In the genomic region with DNA sequence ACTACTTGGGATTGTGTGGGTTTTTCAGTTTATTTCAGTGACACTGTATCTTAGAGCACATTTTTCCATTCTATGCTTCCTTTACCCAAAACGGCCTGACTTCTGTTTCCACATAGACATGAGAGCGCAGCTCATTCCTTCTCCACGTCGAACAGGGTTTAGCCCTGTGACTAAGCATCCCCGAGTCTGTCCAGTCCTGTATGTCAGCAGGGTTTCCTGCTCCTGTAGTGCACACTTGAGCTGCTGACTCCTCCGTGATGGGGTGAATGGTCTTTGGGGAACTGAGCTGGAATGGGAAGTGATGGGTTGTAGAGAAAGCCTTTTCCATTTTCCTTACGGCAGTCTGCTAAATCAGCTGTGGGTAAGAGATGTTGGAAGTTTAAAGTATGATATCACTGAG, we compare ENCODE assay signal across 12 mouse cellular contexts.
A peak's percentile ranks its signal among the peaks of the same experiment; 100 is the strongest.
DNase-seq lines count a peak whose midpoint lies in the region; ATAC-seq and TF ChIP-seq lines count a peak whose summit lies in the region.
"Had no signal": no experiment of that assay in that cellular context is flagged by ENCODE, and none has a peak within 500 bp of the region (broad histone marks: within the 10 kb centered on the region; RNA-seq: fewer than 3 reads in every experiment).

No protein-coding gene starts in this region.

- intact Hi-C loops in heart, postnatal 25 days (cut with DNase I), result no loop called here

- no peak overlapping the region for H3K4me2 ChIP-seq in heart, embryonic 11.5 days
- no peak overlapping the region for H3K4me2 ChIP-seq in hindbrain, embryonic 15.5 days

- no peak overlapping the region for H3K9ac ChIP-seq in heart, embryonic 11.5 days (ENCODE audit: low read depth, low read length)
- H3K9ac ChIP-seq in hindbrain, embryonic 15.5 days, result no peak overlapping the region
- H3K9ac ChIP-seq: liver, embryonic 14.5 days had no signal

- ATAC-seq in heart, embryonic 11.5 days (replicated peaks; ENCODE audit: insufficient number of reproducible peaks, low FRiP score, low TSS enrichment), result no peak
- ATAC-seq in hindbrain, embryonic 15.5 days (ENCODE audit: low FRiP score, low read depth), result peak; percentile 31; the same call in 1 of the 2 replicates

- 57% methylated on average over 7 of the region's 7 CpGs for WGBS in heart, embryonic 11.5 days (ENCODE audit: insufficient replicate concordance)
- 56% methylated on average over 7 of the region's 7 CpGs for WGBS in hindbrain, embryonic 15.5 days
- WGBS in thymus, adult 2 months, result 91% methylated on average over 7 of the region's 7 CpGs

- TF ChIP-seq POLR2A in thymus, adult 2 months (IDR thresholded peaks at IDR 0.05; ENCODE audit: control insufficient read depth, extremely low read depth, insufficient read depth, low read length, poor library complexity), result no peak

- H3K4me1 ChIP-seq in heart, embryonic 11.5 days (ENCODE audit: control insufficient read depth, insufficient read depth, low read length), result peaks cover 7% of the 10 kb centered on the region; the same call in 1 of the 2 replicates
- peaks cover 17% of the 10 kb centered on the region for H3K4me1 ChIP-seq in hindbrain, embryonic 15.5 days (replicated peaks)
- no peaks in the 10 kb centered on the region for H3K4me1 ChIP-seq in thymus, adult 2 months (replicated peaks; ENCODE audit: control insufficient read depth, insufficient read depth, low read length)

- peak overlapping the region; percentile 78 for H3K27ac ChIP-seq in heart, embryonic 11.5 days (ENCODE audit: low read depth, low read length)
- H3K27ac ChIP-seq in hindbrain, embryonic 15.5 days (replicated peaks), result peak overlapping the region; percentile 75
- H3K27ac ChIP-seq in thymus, adult 2 months (ENCODE audit: control insufficient read depth, insufficient read depth, low read length), result no peak overlapping the region
- H3K27ac ChIP-seq: liver, embryonic 14.5 days had no signal

- TF ChIP-seq CTCF in thymus, adult 2 months (IDR thresholded peaks at IDR 0.05; ENCODE audit: borderline replicate concordance, control insufficient read depth, extremely low read depth, insufficient read depth, low read length, poor library complexity), result no peak

- no peaks in the 10 kb centered on the region for H3K27me3 ChIP-seq in heart, embryonic 11.5 days (ENCODE audit: control insufficient read depth, insufficient read depth, low read length)
- H3K27me3 ChIP-seq in hindbrain, embryonic 15.5 days, result no peaks in the 10 kb centered on the region
- no peaks in the 10 kb centered on the region for H3K27me3 ChIP-seq in thymus, adult 2 months (ENCODE audit: control insufficient read depth, insufficient read depth, low read length)

- no peak overlapping the region for H3K4me3 ChIP-seq in heart, embryonic 11.5 days (ENCODE audit: low read depth, low read length)
- no peak overlapping the region for H3K4me3 ChIP-seq in hindbrain, embryonic 15.5 days
- no peak overlapping the region for H3K4me3 ChIP-seq in thymus, adult 2 months (ENCODE audit: control insufficient read depth, insufficient read depth, low read length)

- H3K36me3 ChIP-seq in heart, embryonic 11.5 days (ENCODE audit: control insufficient read depth, insufficient read depth, low read length), result no peaks in the 10 kb centered on the region
- peaks cover 6% of the 10 kb centered on the region; the same call in 1 of the 2 replicates for H3K36me3 ChIP-seq in hindbrain, embryonic 15.5 days
- no peaks in the 10 kb centered on the region for H3K36me3 ChIP-seq in thymus, adult 2 months (ENCODE audit: control insufficient read depth, insufficient read depth, low read length)

- no peak for DNase-seq in heart, postnatal 25 days (ENCODE audit: low spot score)
- peak; percentile 19 for DNase-seq in retina, postnatal 1 day
- DNase-seq in retina, embryonic 14.5 days (ENCODE audit: low spot score), result no peak
- no peak for DNase-seq in thymus, adult 2 months
- no peak for DNase-seq in adrenal gland, postnatal 25 days
- no peak for DNase-seq in spleen, postnatal 14 days (ENCODE audit: low spot score in 2 of 2)
- DNase-seq: cerebellum, postnatal 25 days; kidney, adult 11 months; thymus, postnatal 4 days had no signal

- H3K9me3 ChIP-seq in heart, embryonic 11.5 days (replicated peaks; ENCODE audit: control insufficient read depth, low read length), result no peaks in the 10 kb centered on the region
- no peaks in the 10 kb centered on the region for H3K9me3 ChIP-seq in hindbrain, embryonic 15.5 days
